Mouse (Mus musculus): ENCODE results near the gene Zc3hc1.

DNA sequence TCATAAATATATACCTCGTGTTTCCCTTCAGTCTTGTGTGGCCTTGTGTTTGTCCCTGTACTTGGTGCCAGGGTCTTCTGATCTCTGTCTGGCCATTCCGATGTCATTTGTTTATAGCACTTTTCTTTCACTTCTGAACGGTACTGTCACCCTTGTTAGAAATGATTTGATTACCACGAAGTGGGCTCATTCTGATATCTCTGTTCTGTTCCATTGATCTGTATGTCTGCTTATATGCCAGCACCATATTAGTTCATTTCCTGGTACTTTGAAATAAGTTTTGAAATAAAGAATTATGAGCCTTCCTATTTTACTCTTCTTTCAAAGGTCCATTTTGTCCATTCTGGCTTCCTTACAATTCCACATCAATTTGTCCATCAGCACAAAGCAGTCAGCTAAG is 20.5 kb upstream of the Zc3hc1 start:
- no peak for TF ChIP-seq CTCF (IDR thresholded peaks at IDR 0.05)
- no peak for TF ChIP-seq EP300 (IDR thresholded peaks at IDR 0.05)
